Mouse (Mus musculus): Measurements from ENCODE around the gene Saa4. TPM values are rescaled to one million over a fixed set of nuclear protein-coding genes. Genes with fewer than 3 reads are reported as not detected.
"Not testable (repeated sequence)": the region's sequence is repeated elsewhere in the genome, so short reads cannot be mapped to it uniquely, and the experiment has no call there.

Gene Saa4
- polyA plus RNA-seq, 1 experiment from 2014 or later = not detected

DNA sequence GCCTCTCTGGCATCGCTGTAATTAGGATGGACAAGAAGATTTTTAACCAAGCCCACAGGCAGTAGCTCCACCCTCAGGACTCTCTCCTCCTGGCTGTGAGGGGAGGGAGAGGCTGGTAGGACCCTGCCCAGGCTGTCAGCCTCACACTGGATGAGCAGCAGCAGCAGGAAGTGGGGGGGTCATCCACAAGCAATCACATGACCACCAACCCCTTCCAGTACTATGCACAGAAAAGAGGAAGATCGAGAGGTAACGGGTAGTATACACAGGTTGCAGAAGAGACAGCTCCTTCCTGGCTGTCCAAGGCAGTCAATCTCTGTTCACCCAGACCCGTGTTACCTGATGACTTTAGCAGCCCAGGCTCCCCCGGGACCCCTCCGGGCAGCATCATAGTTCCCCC is 20.2 kb downstream of the Saa4 start:
- Histone ChIP-seq H3K4me1 (peaks cover 9% of the 10 kb centered on the region), H3K36me3 (replicated peaks) (no peaks in the 10 kb centered on the region), H3K9me3 (no peaks in the 10 kb centered on the region), H3K9ac (no peak overlapping the region), H3K4me2 (no peak overlapping the region), H3K4me3 (no peak overlapping the region), H3K27me3 (replicated peaks) (no peaks in the 10 kb centered on the region), H3K27ac (no peak overlapping the region)
- 78% methylated on average over 6 of the region's 6 CpGs for WGBS
- no peak for ATAC-seq (replicated peaks)

DNA sequence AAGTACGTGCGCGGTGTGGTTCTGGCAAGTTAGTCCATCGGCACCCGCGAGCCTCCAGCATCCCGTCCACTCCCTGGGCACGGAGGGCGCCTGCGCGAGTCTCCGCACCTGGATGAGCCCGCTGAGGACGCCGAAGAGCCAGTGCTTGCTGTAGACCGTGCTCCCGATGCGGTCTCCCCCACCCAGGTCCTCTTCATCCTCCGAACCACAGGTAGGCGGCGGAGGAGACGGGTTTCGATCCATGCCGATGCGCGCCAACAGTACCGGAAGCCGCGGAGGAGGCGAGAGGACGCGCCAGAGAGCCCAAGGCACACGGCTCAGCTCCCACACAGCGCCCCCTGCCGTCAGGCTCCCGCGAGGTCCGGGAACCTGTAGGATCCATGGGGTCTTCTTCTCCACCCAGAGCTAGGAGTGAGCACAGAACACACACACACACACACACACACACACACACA is 22.0 kb downstream of the Saa4 start, which contains the start of gene Saal1:
Gene Saal1 (minus strand): TSS at position 291 of the 455 bp plus-strand sequence.
- peaks cover 9% of the 10 kb centered on the region for H3K4me1 ChIP-seq
- H3K27me3 ChIP-seq (replicated peaks) = no peaks in the 10 kb centered on the region
- no peaks in the 10 kb centered on the region for H3K9me3 ChIP-seq
- peak within 1 kb of the TSS; percentile 76 for H3K4me3 ChIP-seq
- peak within 1 kb of the TSS; percentile 85 for H3K9ac ChIP-seq
- under 1% methylated on average over 35 of the region's 38 CpGs for WGBS
- H3K4me2 ChIP-seq = peak within 1 kb of the TSS; percentile 52
- peak within 1 kb of the TSS; percentile 84 for H3K27ac ChIP-seq
- ATAC-seq (replicated peaks) = peak; percentile 98
- H3K36me3 ChIP-seq (replicated peaks) = no peaks in the 10 kb centered on the region; the same call in 1 of the 2 replicates

DNA sequence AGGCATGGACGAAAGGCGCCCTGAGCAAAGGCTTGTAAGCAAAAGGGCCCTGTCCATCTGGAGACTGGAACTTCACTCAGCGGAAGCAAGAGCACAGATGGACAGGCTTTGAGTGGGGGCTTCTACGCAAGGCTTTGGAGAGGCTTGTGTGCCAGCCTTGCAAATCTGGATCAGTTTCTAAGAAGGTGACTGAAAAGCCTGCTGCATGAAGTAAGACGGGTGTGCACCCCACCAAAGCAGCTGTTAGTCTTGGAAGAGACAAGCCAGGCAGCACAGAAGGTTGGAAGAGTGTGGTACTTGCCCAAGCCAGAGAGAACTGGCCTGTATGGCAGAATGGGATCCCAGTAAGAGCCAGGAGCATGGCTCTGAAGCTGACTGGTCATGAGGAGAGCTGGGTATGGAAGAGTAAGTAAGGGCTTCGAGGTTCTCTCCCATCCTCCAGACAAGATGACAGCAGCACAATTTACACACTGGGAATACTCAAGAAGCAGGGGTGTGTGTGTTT is 31.8 kb downstream of the Saa4 start:
- Histone ChIP-seq H3K36me3 (replicated peaks) (peaks cover 36% of the 10 kb centered on the region), H3K4me1 (no peaks in the 10 kb centered on the region), H3K4me2 (no peak overlapping the region)

DNA sequence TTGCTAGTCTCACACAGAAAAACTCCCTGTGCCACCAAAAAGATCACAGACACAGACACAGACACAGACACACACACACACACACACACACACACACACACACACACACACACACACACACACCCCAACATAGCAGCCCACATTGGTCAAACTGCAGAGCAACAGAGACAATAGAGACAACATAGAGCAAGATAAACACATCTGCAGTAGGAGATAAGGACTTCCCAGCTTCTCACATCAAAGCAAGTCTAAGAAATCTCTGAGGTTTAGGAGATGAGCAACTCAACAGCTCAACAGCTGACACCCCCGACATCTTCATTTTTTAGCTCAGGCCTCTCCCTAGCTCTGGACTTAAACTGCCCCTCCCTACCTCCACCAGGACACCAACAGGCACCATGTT is 35.6 kb downstream of the Saa4 start:
- 86% methylated on average over 1 of the region's 1 CpGs for WGBS
- H3K27ac ChIP-seq = no peak overlapping the region
- no peak overlapping the region for H3K4me2 ChIP-seq
- ATAC-seq (replicated peaks) = no peak
- no peak overlapping the region for H3K9ac ChIP-seq
- peaks cover 39% of the 10 kb centered on the region for H3K36me3 ChIP-seq (replicated peaks)
- H3K27me3 ChIP-seq (replicated peaks) = no peaks in the 10 kb centered on the region
- no peaks in the 10 kb centered on the region for H3K4me1 ChIP-seq
- no peaks in the 10 kb centered on the region for H3K9me3 ChIP-seq
- no peak overlapping the region for H3K4me3 ChIP-seq

More for the DNA sequence above, 31.8 kb downstream of the Saa4 start:
- 94% methylated on average over 6 of the region's 6 CpGs for WGBS
- no peak for ATAC-seq (replicated peaks)
- Histone ChIP-seq H3K9me3 (no peaks in the 10 kb centered on the region), H3K27me3 (replicated peaks) (no peaks in the 10 kb centered on the region), H3K4me3 (no peak overlapping the region), H3K27ac (no peak overlapping the region), H3K9ac (no peak overlapping the region)

DNA sequence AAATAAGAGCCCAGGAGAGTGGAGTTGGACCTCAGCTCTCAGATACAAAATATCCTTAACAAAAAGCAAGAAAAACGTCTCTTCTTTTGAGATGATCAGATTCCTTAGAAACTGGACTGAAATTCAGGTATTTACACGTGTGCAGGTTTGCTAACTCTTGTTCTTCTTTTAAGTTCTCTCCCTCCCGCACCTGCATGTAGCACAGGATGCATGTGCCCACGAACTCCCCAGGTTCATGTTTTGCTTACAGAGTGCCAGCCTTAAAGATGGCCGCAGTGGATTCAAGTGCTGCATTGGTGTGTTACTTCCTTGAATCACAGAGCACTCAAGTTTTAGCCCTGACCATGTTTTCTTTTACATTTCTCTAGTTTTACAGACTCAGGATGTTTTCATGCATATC is 45.6 kb downstream of the Saa4 start:
- Histone ChIP-seq H3K4me1 (no peaks in the 10 kb centered on the region), H3K27ac (no peak overlapping the region), H3K4me3 (no peak overlapping the region), H3K9ac (no peak overlapping the region), H3K27me3 (replicated peaks) (no peaks in the 10 kb centered on the region), H3K36me3 (replicated peaks) (peaks cover 9% of the 10 kb centered on the region; the same call in 1 of the 2 replicates), H3K4me2 (no peak overlapping the region), H3K9me3 (no peaks in the 10 kb centered on the region)
- WGBS = 84% methylated on average over 5 of the region's 5 CpGs
- no peak for ATAC-seq (replicated peaks)

DNA sequence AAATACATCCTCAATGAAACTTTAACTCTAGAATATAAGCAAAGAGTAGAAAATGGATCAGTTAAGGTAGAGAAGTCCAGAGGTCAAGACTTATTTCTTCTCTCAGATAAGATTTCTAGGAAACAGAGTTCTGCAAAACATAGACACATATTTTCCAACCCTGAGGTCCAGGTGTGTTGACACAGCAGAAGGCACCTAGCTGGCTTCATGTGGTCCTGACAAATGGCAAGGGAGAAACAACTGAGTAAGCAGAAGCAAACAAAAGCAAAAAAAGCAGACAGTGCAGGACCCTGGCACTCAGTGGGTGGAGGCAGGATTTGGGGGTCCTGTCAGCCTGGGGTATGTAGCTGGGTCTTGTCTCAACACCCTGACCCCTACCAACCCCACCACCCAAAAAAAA is 51.7 kb downstream of the Saa4 start:
- Histone ChIP-seq H3K9ac (no peak overlapping the region), H3K4me2 (no peak overlapping the region), H3K4me1 (no peaks in the 10 kb centered on the region), H3K27ac (no peak overlapping the region), H3K36me3 (replicated peaks) (no peaks in the 10 kb centered on the region), H3K9me3 (no peaks in the 10 kb centered on the region), H3K27me3 (replicated peaks) (no peaks in the 10 kb centered on the region), H3K4me3 (no peak overlapping the region)
- ATAC-seq (replicated peaks) = no peak

DNA sequence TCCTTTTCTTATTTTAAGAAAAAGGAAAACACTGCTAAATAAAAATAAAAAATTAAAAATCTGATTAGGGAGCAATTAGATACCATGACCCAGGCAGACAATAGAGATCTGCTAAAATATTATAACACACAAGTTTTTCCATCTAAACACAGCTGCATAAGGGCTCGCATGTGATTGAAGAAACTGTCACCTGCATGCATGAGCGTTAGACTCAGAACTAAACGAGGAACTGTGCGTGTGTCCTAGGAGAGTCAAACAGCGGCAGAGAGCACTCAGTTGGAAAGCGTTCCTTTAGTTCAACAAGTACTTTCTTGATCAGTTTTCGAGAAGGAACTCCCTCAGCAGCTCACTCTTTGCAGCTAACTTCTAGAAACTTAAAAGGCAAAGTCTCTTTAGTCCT is 53.4 kb downstream of the Saa4 start:
- not testable (repeated sequence) for H3K9me3 ChIP-seq

DNA sequence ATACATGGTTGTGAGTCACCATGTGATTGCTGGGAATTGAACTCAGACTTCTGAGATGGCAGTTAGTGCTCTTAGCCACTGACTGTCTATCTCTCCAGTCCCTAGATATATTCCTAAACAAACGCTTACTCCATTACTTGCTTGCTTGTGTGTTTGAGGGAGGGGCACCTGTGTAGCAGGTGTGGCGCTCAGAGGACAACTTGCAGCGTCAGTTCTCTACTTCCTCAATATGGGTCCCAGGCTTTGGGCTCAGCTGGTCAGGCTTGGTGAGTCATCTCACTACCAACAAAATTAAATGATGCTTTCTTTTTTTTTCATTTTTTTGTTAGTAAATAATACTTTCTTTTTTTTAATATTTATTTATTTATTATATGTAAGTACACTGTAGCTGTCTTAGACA is 54.0 kb downstream of the Saa4 start:
- no peak for ATAC-seq (replicated peaks)
- Histone ChIP-seq H3K9ac (no peak overlapping the region), H3K4me2 (no peak overlapping the region), H3K4me1 (no peaks in the 10 kb centered on the region), H3K27ac (no peak overlapping the region), H3K9me3 (no peaks in the 10 kb centered on the region), H3K36me3 (replicated peaks) (no peaks in the 10 kb centered on the region), H3K4me3 (no peak overlapping the region), H3K27me3 (replicated peaks) (no peaks in the 10 kb centered on the region)
- 90% methylated on average over 3 of the region's 3 CpGs for WGBS

More for the DNA sequence above, 53.4 kb downstream of the Saa4 start:
- 86% methylated on average over 7 of the region's 7 CpGs for WGBS
- H3K27ac ChIP-seq; ATAC-seq (replicated peaks); H3K36me3 ChIP-seq (replicated peaks); H3K4me2 ChIP-seq; H3K27me3 ChIP-seq (replicated peaks); H3K4me3 ChIP-seq; H3K9ac ChIP-seq; H3K4me1 ChIP-seq: not testable (repeated sequence)

Other genes starting within 250 kb of the Saa4 start
- 42.9 and 45.6 TPM in 2 replicates for gene Sergef, start 92.8 kb downstream of the Saa4 start, polyA plus RNA-seq (2015; fragmentation: Nextera tagmentation; extraction: Ambion mirVana)
- gene Tph1, start 60.1 kb downstream of the Saa4 start, polyA plus RNA-seq (2015; fragmentation: Nextera tagmentation; extraction: Ambion mirVana) = 0.78 and 0.80 TPM in 2 replicates
- 13.3 and 13.9 TPM in 2 replicates for gene Saal1, start 21.9 kb downstream of the Saa4 start, polyA plus RNA-seq (2015; fragmentation: Nextera tagmentation; extraction: Ambion mirVana)
- gene Saa3, start 16.9 kb downstream of the Saa4 start, polyA plus RNA-seq (2015; fragmentation: Nextera tagmentation; extraction: Ambion mirVana) = 0.15 TPM in 1 of 2 replicates, not detected in the other
- 0.30 and 0.31 TPM in 2 replicates for gene Saa1, start 10.4 kb upstream of the Saa4 start, polyA plus RNA-seq (2015; fragmentation: Nextera tagmentation; extraction: Ambion mirVana)
- not detected in 2 replicates for gene Saa2, start 19.2 kb upstream of the Saa4 start, polyA plus RNA-seq (2015; fragmentation: Nextera tagmentation; extraction: Ambion mirVana)
- 13.0 and 13.7 TPM in 2 replicates for gene Hps5, start 63.5 kb upstream of the Saa4 start, polyA plus RNA-seq (2015; fragmentation: Nextera tagmentation; extraction: Ambion mirVana)
- gene Gtf2h1, start 63.5 kb upstream of the Saa4 start, polyA plus RNA-seq (2015; fragmentation: Nextera tagmentation; extraction: Ambion mirVana) = 41.2 and 44.6 TPM in 2 replicates
- gene Ldha, start 108.9 kb upstream of the Saa4 start, polyA plus RNA-seq (2015; fragmentation: Nextera tagmentation; extraction: Ambion mirVana) = 522 and 586 TPM in 2 replicates
- 0.15 TPM in 1 of 2 replicates, not detected in the other for gene Ldhc, start 128.6 kb upstream of the Saa4 start, polyA plus RNA-seq (2015; fragmentation: Nextera tagmentation; extraction: Ambion mirVana)
- gene Tsg101, start 187.4 kb upstream of the Saa4 start, polyA plus RNA-seq (2015; fragmentation: Nextera tagmentation; extraction: Ambion mirVana) = 370 and 380 TPM in 2 replicates
- gene Uevld, start 225.9 kb upstream of the Saa4 start, polyA plus RNA-seq (2015; fragmentation: Nextera tagmentation; extraction: Ambion mirVana) = 5.4 and 6.5 TPM in 2 replicates

All from midbrain, embryonic 15.5 days (tissue).